Mouse (Mus musculus) CH12F3 (cell line): ENCODE results near the gene Olfr56.
"Not testable (repeated sequence)": the region's sequence is repeated elsewhere in the genome, so short reads cannot be mapped to it uniquely, and the experiment has no call there.

ENCODE experiments used
- in situ Hi-C: fragments of 300-500 bp; cut with MboI; formaldehyde crosslinking; loops from 2 replicates; pipeline ENCODE4 v1.14.3; 2020; ENCODE audit warnings: low sequenced_read_pairs

The Olfr56 gene

GRCm38 (mm10) chr11:49051894-49052293, 73.2 kb downstream of the Olfr56 start:
- in situ Hi-C loops: not testable (repeated sequence)

- in situ Hi-C loops: not testable (repeated sequence)
Observed at GRCm38 (mm10) chr11:49060061-49060460, 81.4 kb downstream of the Olfr56 start.

GRCm38 (mm10) chr11:49061865-49062264, 83.2 kb downstream of the Olfr56 start:
- in situ Hi-C loops: not testable (repeated sequence)

GRCm38 (mm10) chr11:49063713-49064469, 85.2 kb downstream of the Olfr56 start, which contains the start of gene Tgtp2:
TSS of gene Tgtp2 (minus strand) at chr11:49064206.
- in situ Hi-C loops: not testable (repeated sequence)

- in situ Hi-C loops: no loop called here
Observed at GRCm38 (mm10) chr11:49068358-49068757, 89.7 kb downstream of the Olfr56 start.

GRCm38 (mm10) chr11:49076001-49076757, 97.5 kb downstream of the Olfr56 start, which contains the start of gene Ifi47:
TSS of gene Ifi47 (plus strand) at chr11:49076587.
- in situ Hi-C loops: loop anchor here (25.0 kb wide), 1 partner anchor 214 kb away; the partner anchor contains the start of gene Irgm1

- in situ Hi-C loops: loop anchor here (25.0 kb wide), 1 partner anchor 215 kb away; the partner anchor contains the start of gene Irgm1
Observed at GRCm38 (mm10) chr11:49077012-49077411, 98.3 kb downstream of the Olfr56 start.

- in situ Hi-C loops: loop anchor here (25.0 kb wide), 1 partner anchor 216 kb away; the partner anchor contains the start of gene Irgm1
Observed at GRCm38 (mm10) chr11:49078719-49079118, 100.0 kb downstream of the Olfr56 start.

GRCm38 (mm10) chr11:49080636-49081035, 101.9 kb downstream of the Olfr56 start:
- in situ Hi-C loops: loop anchor here (25.0 kb wide), 1 partner anchor 218 kb away; the partner anchor contains the start of gene Irgm1

- in situ Hi-C loops: loop anchor here (25.0 kb wide), 1 partner anchor 219 kb away; the partner anchor contains the start of gene Irgm1
Observed at GRCm38 (mm10) chr11:49081356-49081755, 102.7 kb downstream of the Olfr56 start.

GRCm38 (mm10) chr11:49081886-49082285, 103.2 kb downstream of the Olfr56 start:
- in situ Hi-C loops: loop anchor here (25.0 kb wide), 1 partner anchor 220 kb away; the partner anchor contains the start of gene Irgm1

GRCm38 (mm10) chr11:49083146-49083545, 104.5 kb downstream of the Olfr56 start:
- in situ Hi-C loops: loop anchor here (25.0 kb wide), 1 partner anchor 221 kb away; the partner anchor contains the start of gene Irgm1

GRCm38 (mm10) chr11:49083808-49084207, 105.1 kb downstream of the Olfr56 start:
- in situ Hi-C loops: loop anchor here (25.0 kb wide), 1 partner anchor 222 kb away; the partner anchor contains the start of gene Irgm1

GRCm38 (mm10) chr11:49084385-49084784, 105.7 kb downstream of the Olfr56 start:
- in situ Hi-C loops: loop anchor here (25.0 kb wide), 1 partner anchor 222 kb away; the partner anchor contains the start of gene Irgm1

- in situ Hi-C loops: loop anchor here (25.0 kb wide), 1 partner anchor 223 kb away; the partner anchor contains the start of gene Irgm1
Observed at GRCm38 (mm10) chr11:49084875-49085274, 106.2 kb downstream of the Olfr56 start.

- in situ Hi-C loops: loop anchor here (25.0 kb wide), 1 partner anchor 225 kb away; the partner anchor contains the start of gene Irgm1
Observed at GRCm38 (mm10) chr11:49086858-49087361, 108.2 kb downstream of the Olfr56 start.

GRCm38 (mm10) chr11:49087830-49088616, 109.3 kb downstream of the Olfr56 start:
- in situ Hi-C loops: loop anchor here (25.0 kb wide), 1 partner anchor 226 kb away; the partner anchor contains the start of gene Irgm1

- in situ Hi-C loops: loop anchor here (25.0 kb wide), 1 partner anchor 227 kb away; the partner anchor contains the start of gene Irgm1
Observed at GRCm38 (mm10) chr11:49088990-49089652, 110.4 kb downstream of the Olfr56 start.
